Mouse (Mus musculus) liver, embryonic 13.5 days (tissue): ENCODE data around the gene Nutm1. TPM values are rescaled to one million over a fixed set of nuclear protein-coding genes. Genes with fewer than 3 reads are reported as not detected.

Experiments
- ATAC-seq: fragments of 200-750 bp; cut with Nextera tagmentation; 2 replicates; pipeline ENCODE4 v1.8.0; 2017; ENCODE audit warnings: low read depth, mild to moderate bottlenecking, moderate number of reproducible peaks, moderate library complexity
- DNase-seq: peaks from one replicate; pipeline ENCODE4 v3.0.0; 2022
- H3K27ac ChIP-seq: fragments of 300-500 bp; sonication (generic); 2 replicates; pipeline ENCODE4 v1.5.1; 2015; ENCODE audit warnings: moderate library complexity, mild to moderate bottlenecking, inconsistent platforms
- H3K27me3 ChIP-seq: fragments of 300-500 bp; sonication (generic); 2 replicates; pipeline ENCODE4 v1.6.1; 2015; ENCODE audit warnings: mild to moderate bottlenecking, inconsistent platforms
- H3K36me3 ChIP-seq: fragments of 300-500 bp; sonication (generic); 2 replicates; pipeline ENCODE4 v1.6.1; 2015; ENCODE audit warnings: mild to moderate bottlenecking, inconsistent platforms
- H3K4me1 ChIP-seq: fragments of 300-500 bp; sonication (generic); replicated peaks from 2 replicates; pipeline ENCODE4 v1.6.1; 2015; ENCODE audit warnings: inconsistent platforms
- H3K4me2 ChIP-seq: fragments of 300-500 bp; sonication (generic); 2 replicates; pipeline ENCODE4 v1.6.1; 2015; ENCODE audit warnings: inconsistent platforms, mild to moderate bottlenecking, moderate library complexity
- H3K4me3 ChIP-seq: fragments of 300-500 bp; sonication (generic); replicated peaks from 2 replicates; pipeline ENCODE4 v1.5.1; 2015; ENCODE audit warnings: mild to moderate bottlenecking, inconsistent platforms
- H3K9ac ChIP-seq: fragments of 300-500 bp; sonication (generic); 2 replicates; pipeline ENCODE4 v1.6.1; 2015; ENCODE audit warnings: mild to moderate bottlenecking, inconsistent platforms
- H3K9me3 ChIP-seq: fragments of 300-500 bp; sonication (generic); replicated peaks from 2 replicates; pipeline ENCODE4 v1.6.1; 2016; ENCODE audit warnings: inconsistent platforms
- WGBS: fragments of 180-500 bp; shearing (Covaris S2); methylation state at CpG from one replicate; pipeline ENCODE4 v1.1.7; 2015; ENCODE audit not compliant: insufficient replicate concordance; 5-methylcytosine and 5-hydroxymethylcytosine counted together
- polyA plus RNA-seq: library from polyadenylated mRNA; unstranded; fragments of >200 nt; fragmentation: Nextera tagmentation; extraction: Ambion mirVana; gene quantifications from 2 replicates; pipeline ENCODE4 v1.2.1, GENCODE M21; 2015

Gene Nutm1
- polyA plus RNA-seq, 1 experiment from 2014 or later = not detected

- Histone ChIP-seq H3K4me3 (no peak overlapping the region), H3K9ac (no peak overlapping the region), H3K27ac (no peak overlapping the region), H3K4me1 (peaks cover 20% of the 10 kb centered on the region), H3K4me2 (no peak overlapping the region), H3K36me3 (no peaks in the 10 kb centered on the region), H3K27me3 (no peaks in the 10 kb centered on the region), H3K9me3 (no peaks in the 10 kb centered on the region)
- 78% methylated on average over 3 of the region's 3 CpGs for WGBS
- ATAC-seq = no peak; the same call in 1 of the 2 replicates
- no peak for DNase-seq
Observed at GRCm38 (mm10) chr2:112276870-112277269, 17.8 kb upstream of the Nutm1 start.

- ATAC-seq (no peak), DNase-seq (no peak)
- Histone ChIP-seq H3K9ac (no peak overlapping the region), H3K4me1 (peaks cover 39% of the 10 kb centered on the region), H3K36me3 (no peaks in the 10 kb centered on the region), H3K9me3 (no peaks in the 10 kb centered on the region), H3K4me3 (no peak overlapping the region), H3K27ac (no peak overlapping the region), H3K4me2 (no peak overlapping the region), H3K27me3 (no peaks in the 10 kb centered on the region)
- WGBS = 82% methylated on average over 6 of the region's 6 CpGs
Observed at GRCm38 (mm10) chr2:112273474-112273873, 14.4 kb upstream of the Nutm1 start.

GRCm38 (mm10) chr2:112272909-112273308 lies 13.8 kb upstream of the Nutm1 start:
- ATAC-seq = peak; percentile 86
- no peak overlapping the region for H3K9ac ChIP-seq
- WGBS = 31% methylated on average over 2 of the region's 2 CpGs

GRCm38 (mm10) chr2:112270011-112270410 lies 10.9 kb upstream of the Nutm1 start:
- ATAC-seq = no peak
- no peak for DNase-seq
- H3K36me3 ChIP-seq = no peaks in the 10 kb centered on the region
- H3K9me3 ChIP-seq = no peaks in the 10 kb centered on the region
- H3K4me3 ChIP-seq = no peak overlapping the region
- no peak overlapping the region for H3K27ac ChIP-seq
- peaks cover 58% of the 10 kb centered on the region for H3K4me1 ChIP-seq
- H3K4me2 ChIP-seq = no peak overlapping the region
- H3K27me3 ChIP-seq = no peaks in the 10 kb centered on the region
- 73% methylated on average over 2 of the region's 2 CpGs for WGBS
- H3K9ac ChIP-seq = no peak overlapping the region

More at GRCm38 (mm10) chr2:112272909-112273308, 13.8 kb upstream of the Nutm1 start:
- Histone ChIP-seq H3K9me3 (no peaks in the 10 kb centered on the region), H3K27me3 (no peaks in the 10 kb centered on the region), H3K27ac (no peak overlapping the region), H3K4me1 (peaks cover 42% of the 10 kb centered on the region), H3K4me2 (0 out of 2 replicates have a peak overlapping the region, but pooled peaks have one; percentile 5), H3K4me3 (no peak overlapping the region), H3K36me3 (no peaks in the 10 kb centered on the region)
- peak; percentile 46 for DNase-seq

- no peak for DNase-seq
- Histone ChIP-seq H3K9me3 (no peaks in the 10 kb centered on the region), H3K4me1 (peaks cover 66% of the 10 kb centered on the region), H3K4me3 (peak overlapping the region; percentile 91), H3K4me2 (peak overlapping the region; percentile 92), H3K9ac (peak overlapping the region; percentile 95), H3K27ac (peak overlapping the region; percentile 51; the same call in 1 of the 2 replicates), H3K36me3 (no peaks in the 10 kb centered on the region), H3K27me3 (no peaks in the 10 kb centered on the region)
- no peak for ATAC-seq
- WGBS = 18% methylated on average over 8 of the region's 8 CpGs
Observed at GRCm38 (mm10) chr2:112267547-112268269, 8.6 kb upstream of the Nutm1 start.

- H3K27me3 ChIP-seq = no peaks in the 10 kb centered on the region
- H3K4me3 ChIP-seq = peak overlapping the region; percentile 91
- DNase-seq (no peak), ATAC-seq (no peak)
- H3K9me3 ChIP-seq = no peaks in the 10 kb centered on the region
- peak overlapping the region; percentile 92 for H3K4me2 ChIP-seq
- peaks cover 69% of the 10 kb centered on the region for H3K4me1 ChIP-seq
- WGBS = 20% methylated on average over 10 of the region's 10 CpGs
- H3K27ac ChIP-seq = peak overlapping the region; percentile 94
- no peaks in the 10 kb centered on the region for H3K36me3 ChIP-seq
- H3K9ac ChIP-seq = peak overlapping the region; percentile 95
Observed at GRCm38 (mm10) chr2:112266780-112267179, 7.7 kb upstream of the Nutm1 start.

- Histone ChIP-seq H3K27me3 (no peaks in the 10 kb centered on the region), H3K9ac (peak within 1 kb of the TSS; percentile 95), H3K36me3 (no peaks in the 10 kb centered on the region), H3K9me3 (no peaks in the 10 kb centered on the region), H3K27ac (peak within 1 kb of the TSS; percentile 94), H3K4me3 (peak within 1 kb of the TSS; percentile 91), H3K4me1 (peaks cover 68% of the 10 kb centered on the region), H3K4me2 (peak within 1 kb of the TSS; percentile 92)
- DNase-seq (peak; percentile 63), ATAC-seq (peak; percentile 53)
- WGBS = under 1% methylated on average over 11 of the region's 11 CpGs
Observed at GRCm38 (mm10) chr2:112266242-112266592, 7.1 kb upstream of the Nutm1 start, which contains the start of gene Gm21985. Gene Gm21985, plus strand, starts transcription at chr2:112266314.

GRCm38 (mm10) chr2:112265448-112266241 lies 6.6 kb upstream of the Nutm1 start, which contains the start of gene Slc12a6:
Gene Slc12a6, plus strand, starts transcription at chr2:112265825.
- Histone ChIP-seq H3K9me3 (no peaks in the 10 kb centered on the region), H3K4me3 (peak within 1 kb of the TSS; percentile 91), H3K4me2 (peak within 1 kb of the TSS; percentile 92), H3K27ac (peak within 1 kb of the TSS; percentile 94), H3K4me1 (peaks cover 66% of the 10 kb centered on the region), H3K9ac (peak within 1 kb of the TSS; percentile 95), H3K27me3 (no peaks in the 10 kb centered on the region), H3K36me3 (no peaks in the 10 kb centered on the region)
- peak; percentile 93 for DNase-seq
- 1% methylated on average over 80 of the region's 85 CpGs for WGBS
- peak; percentile 94 for ATAC-seq

- H3K27me3 ChIP-seq = no peaks in the 10 kb centered on the region
- H3K36me3 ChIP-seq = no peaks in the 10 kb centered on the region
- H3K9me3 ChIP-seq = no peaks in the 10 kb centered on the region
- 65% methylated on average over 4 of the region's 4 CpGs for WGBS
- 0 out of 2 replicates have a peak overlapping the region, but pooled peaks have one; percentile 43 for H3K27ac ChIP-seq
- DNase-seq (no peak), ATAC-seq (no peak)
- H3K9ac ChIP-seq = no peak overlapping the region; the same call in 1 of the 2 replicates
- peaks cover 57% of the 10 kb centered on the region for H3K4me1 ChIP-seq
- peak overlapping the region; percentile 92 for H3K4me2 ChIP-seq
- no peak overlapping the region; the same call in 1 of the 2 replicates for H3K4me3 ChIP-seq
Observed at GRCm38 (mm10) chr2:112264364-112264763, 5.3 kb upstream of the Nutm1 start.

GRCm38 (mm10) chr2:112262779-112263295 lies 3.7 kb upstream of the Nutm1 start:
- DNase-seq = peak; percentile 34
- Histone ChIP-seq H3K4me2 (peak overlapping the region; percentile 75), H3K4me1 (peaks cover 46% of the 10 kb centered on the region), H3K36me3 (no peaks in the 10 kb centered on the region), H3K4me3 (peak overlapping the region; percentile 71), H3K9me3 (no peaks in the 10 kb centered on the region), H3K9ac (peak overlapping the region; percentile 76), H3K27me3 (no peaks in the 10 kb centered on the region), H3K27ac (peak overlapping the region; percentile 81)
- no peak for ATAC-seq
- 23% methylated on average over 4 of the region's 4 CpGs for WGBS
